Mouse (Mus musculus) bone marrow macrophage, adult 2 months (primary cell): ENCODE results near the gene Sp7.

Experiments used
- CTCF ChIP-seq: IDR thresholded peaks from 2 replicates; pipeline ENCODE4 v1.5.1; 2012; ENCODE audit warnings: low read depth, mild to moderate bottlenecking, low read length, moderate library complexity
- POLR2A ChIP-seq: IDR thresholded peaks from 2 replicates; pipeline ENCODE4 v1.6.1; 2012; ENCODE audit warnings: mild to moderate bottlenecking, low read depth, low read length, borderline replicate concordance

DNA sequence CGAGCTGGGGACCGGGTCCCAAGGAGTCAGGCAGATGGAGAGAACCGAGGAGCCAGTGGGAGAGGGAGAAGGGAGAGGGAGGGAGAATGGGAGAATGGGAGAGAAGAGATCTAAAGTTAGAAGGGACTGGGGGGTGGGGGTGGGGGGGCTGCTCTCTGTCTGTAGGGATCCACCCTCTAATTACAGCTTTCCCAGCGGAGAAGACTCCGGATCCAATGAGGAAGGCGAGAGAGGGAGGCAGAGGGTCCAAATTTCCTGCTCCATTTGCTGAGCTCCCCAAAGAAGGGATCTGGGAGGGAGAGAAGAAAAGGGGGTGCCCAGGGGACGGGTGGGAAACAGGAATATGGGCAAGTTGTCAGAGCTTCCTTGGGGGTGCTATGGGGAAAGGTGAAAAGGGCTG, 744 bp downstream of the Sp7 start:
- TF ChIP-seq POLR2A (no peak), CTCF (no peak)
